Mouse (Mus musculus) E14TG2a.4 (cell line): ENCODE data around the gene Srsf2.
"Not testable (repeated sequence)": the region's sequence is repeated elsewhere in the genome, so short reads cannot be mapped to it uniquely, and the experiment has no call there.

Experiments used
- H3K27me3 ChIP-seq: 2 replicates; pipeline ENCODE4 v1.6.1; 2014; ENCODE audit warnings: low read length, control low read depth; ENCODE audit not compliant: insufficient read depth
- H3K36me3 ChIP-seq: 2 replicates; pipeline ENCODE4 v1.6.1; 2014; ENCODE audit warnings: low read length, control low read depth; ENCODE audit not compliant: insufficient read depth
- H3K4me1 ChIP-seq: replicated peaks from 2 replicates; pipeline ENCODE4 v1.6.1; 2014; ENCODE audit warnings: low read depth, low read length, control low read depth
- H3K4me3 ChIP-seq: replicated peaks from 2 replicates; pipeline ENCODE4 v1.5.1; 2014; ENCODE audit warnings: mild to moderate bottlenecking, low read length
- H3K9me3 ChIP-seq: 2 replicates; pipeline ENCODE4 v1.6.1; 2014; ENCODE audit warnings: low read length, control low read depth
- CTCF ChIP-seq: conservative IDR thresholded peaks from 2 replicates; pipeline ENCODE4 v1.5.1; 2014; ENCODE audit warnings: low read length
- NANOG ChIP-seq: IDR thresholded peaks from 2 replicates; pipeline ENCODE4 v1.6.1; 2014; ENCODE audit warnings: borderline replicate concordance, low read length, mixed read lengths
- POU5F1 ChIP-seq: IDR thresholded peaks from 2 replicates; pipeline ENCODE4 v1.6.1; 2014; ENCODE audit warnings: low read length, borderline replicate concordance

Gene Srsf2

GRCm38 (mm10) chr11:116826550-116827504, 26.1 kb downstream of the Srsf2 start:
- no peak for TF ChIP-seq CTCF
- no peak; the same call in 1 of the 2 replicates for TF ChIP-seq NANOG
- no peak for TF ChIP-seq POU5F1
- Histone ChIP-seq H3K4me3 (peak overlapping the region; percentile 91), H3K27me3 (peaks cover 26% of the 10 kb centered on the region), H3K4me1 (peaks cover 61% of the 10 kb centered on the region), H3K36me3 (no peaks in the 10 kb centered on the region), H3K9me3 (no peaks in the 10 kb centered on the region)

DNA sequence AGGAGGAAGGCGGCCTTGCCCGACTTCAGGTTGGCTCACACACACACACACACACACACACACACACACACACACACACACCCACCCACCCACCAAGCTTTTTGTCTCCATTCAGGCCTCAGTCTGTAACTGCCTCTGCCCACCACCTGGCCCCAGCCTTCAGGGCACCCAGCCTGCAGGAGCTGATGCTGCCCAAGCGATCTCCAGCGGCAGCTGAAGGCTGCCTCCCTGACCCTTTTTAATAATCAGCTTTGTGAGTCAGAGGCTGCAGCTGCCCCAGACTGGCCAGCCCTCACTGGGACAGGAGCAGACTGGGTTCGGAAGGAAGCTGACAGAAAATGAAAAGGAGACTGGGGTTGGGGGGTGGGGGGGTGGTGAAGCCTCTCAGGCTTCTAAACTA, 27.7 kb downstream of the Srsf2 start:
- H3K4me1 ChIP-seq, result peaks cover 51% of the 10 kb centered on the region
- peaks cover 26% of the 10 kb centered on the region for H3K27me3 ChIP-seq
- TF ChIP-seq CTCF (no peak), POU5F1 (no peak), NANOG (no peak)
- no peaks in the 10 kb centered on the region for H3K9me3 ChIP-seq
- no peak overlapping the region for H3K4me3 ChIP-seq
- H3K36me3 ChIP-seq, result no peaks in the 10 kb centered on the region

- H3K9me3 ChIP-seq, H3K36me3 ChIP-seq, H3K4me3 ChIP-seq: not testable (repeated sequence)
- H3K27me3 ChIP-seq, result peaks cover 26% of the 10 kb centered on the region
- peaks cover 46% of the 10 kb centered on the region for H3K4me1 ChIP-seq
Measured at GRCm38 (mm10) chr11:116823885-116824284, 29.0 kb downstream of the Srsf2 start.

DNA sequence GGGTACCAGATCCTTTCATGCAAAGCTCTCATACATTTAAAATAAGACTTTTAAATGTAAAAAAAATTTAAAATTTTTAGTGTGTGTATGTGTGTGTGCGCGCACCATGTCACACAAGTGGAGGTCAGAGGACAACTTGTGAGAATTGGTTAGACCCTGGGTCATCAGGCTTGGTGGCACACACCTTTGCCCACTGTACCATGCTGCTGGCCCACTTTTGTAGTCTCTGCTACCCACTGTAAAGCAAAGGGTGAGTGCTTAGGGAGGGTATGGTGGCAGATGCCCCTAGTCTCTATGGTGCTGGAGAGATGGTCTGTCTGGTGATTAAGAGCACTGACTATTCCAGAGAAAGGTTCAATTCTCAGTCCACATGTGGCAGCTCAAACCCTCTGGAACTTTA, 29.6 kb downstream of the Srsf2 start:
- Histone ChIP-seq H3K9me3 (no peaks in the 10 kb centered on the region), H3K27me3 (peaks cover 20% of the 10 kb centered on the region), H3K36me3 (no peaks in the 10 kb centered on the region), H3K4me1 (peaks cover 45% of the 10 kb centered on the region), H3K4me3 (no peak overlapping the region)
- TF ChIP-seq CTCF (no peak), POU5F1 (no peak), NANOG (no peak)

DNA sequence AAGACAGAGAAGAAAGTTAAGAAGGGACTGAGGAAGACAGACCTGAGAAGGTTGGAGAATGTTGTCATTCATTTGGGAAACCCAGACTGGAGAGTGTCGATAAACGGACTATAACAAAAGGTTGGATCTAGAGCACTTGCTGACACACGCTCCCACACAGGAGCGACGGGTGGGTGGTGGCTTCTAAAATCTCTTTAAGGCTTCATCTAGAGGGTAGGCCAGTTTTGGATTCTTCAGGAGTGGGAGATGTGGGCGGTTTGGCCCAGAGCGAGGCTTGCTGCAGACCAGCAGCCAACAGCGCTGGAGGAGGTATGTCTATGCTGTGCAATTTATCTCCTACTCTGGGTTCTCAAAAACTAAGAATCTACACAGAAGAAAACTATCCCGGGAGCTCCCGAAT, 30.3 kb downstream of the Srsf2 start:
- Histone ChIP-seq H3K4me3 (no peak overlapping the region), H3K27me3 (peaks cover 17% of the 10 kb centered on the region), H3K4me1 (peaks cover 43% of the 10 kb centered on the region), H3K9me3 (no peaks in the 10 kb centered on the region), H3K36me3 (no peaks in the 10 kb centered on the region)
- TF ChIP-seq CTCF (no peak), POU5F1 (no peak), NANOG (no peak)

- H3K4me3 ChIP-seq, result no peak overlapping the region
- H3K9me3 ChIP-seq, result no peaks in the 10 kb centered on the region
- H3K4me1 ChIP-seq, result peaks cover 40% of the 10 kb centered on the region
- peaks cover 13% of the 10 kb centered on the region for H3K27me3 ChIP-seq
- no peak for TF ChIP-seq CTCF
- TF ChIP-seq POU5F1, result no peak
- no peak for TF ChIP-seq NANOG
- H3K36me3 ChIP-seq, result no peaks in the 10 kb centered on the region
Measured at GRCm38 (mm10) chr11:116822215-116822614, 30.7 kb downstream of the Srsf2 start.

- H3K4me1 ChIP-seq, result peaks cover 36% of the 10 kb centered on the region
- no peaks in the 10 kb centered on the region for H3K36me3 ChIP-seq
- H3K27me3 ChIP-seq, result peaks cover 4% of the 10 kb centered on the region
- no peaks in the 10 kb centered on the region for H3K9me3 ChIP-seq
- H3K4me3 ChIP-seq, result no peak overlapping the region
- TF ChIP-seq NANOG (no peak), CTCF (no peak), POU5F1 (no peak)
Measured at GRCm38 (mm10) chr11:116821057-116821940, 31.6 kb downstream of the Srsf2 start.

DNA sequence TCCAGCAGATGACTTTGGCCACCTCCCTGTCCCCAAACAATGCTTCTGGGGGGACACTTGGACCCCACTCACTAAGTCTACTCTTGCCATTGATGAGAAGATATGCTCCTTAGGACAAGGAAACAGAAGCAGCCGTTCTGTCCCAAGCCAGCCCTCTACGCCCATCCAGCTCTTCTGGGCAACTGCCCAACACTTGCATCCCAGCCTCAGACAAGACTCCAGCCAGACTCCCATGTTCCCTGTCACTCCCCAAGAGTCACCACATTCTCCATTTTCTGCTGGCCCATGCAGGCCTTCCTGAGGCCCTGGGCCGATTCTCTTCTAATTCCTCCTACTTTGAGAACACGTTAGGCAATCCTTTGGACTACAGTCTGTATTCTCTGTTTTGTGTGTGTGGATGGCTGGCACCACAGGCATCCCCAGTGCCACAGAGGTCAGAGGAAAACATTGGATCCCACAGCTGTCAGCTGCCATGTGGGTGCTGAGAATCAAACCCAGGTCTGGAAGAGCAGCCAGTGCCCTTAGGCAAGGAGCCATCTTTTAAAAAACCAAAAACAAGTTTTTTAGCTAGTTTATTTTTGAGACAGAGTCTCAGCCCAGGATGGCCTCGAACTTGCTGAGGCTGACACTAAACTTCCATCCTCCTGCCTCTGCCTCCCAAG, 32.8 kb downstream of the Srsf2 start:
- Histone ChIP-seq H3K36me3 (no peaks in the 10 kb centered on the region), H3K4me1 (peaks cover 34% of the 10 kb centered on the region)

More for the DNA sequence above, 32.8 kb downstream of the Srsf2 start:
- Histone ChIP-seq H3K9me3 (no peaks in the 10 kb centered on the region), H3K4me3 (no peak overlapping the region), H3K27me3 (peaks cover 3% of the 10 kb centered on the region; the same call in 1 of the 2 replicates)
- TF ChIP-seq POU5F1 (no peak), CTCF (no peak), NANOG (no peak)
